Mouse (Mus musculus): ENCODE measurements around the gene Atxn1l. TPM values are rescaled to one million over a fixed set of nuclear protein-coding genes. Genes with fewer than 3 reads are reported as not detected.

Atxn1l gene
- polyA plus RNA-seq (2014; fragmentation: Illumina TruSeq; extraction: RNeasy Lipid Tissue Mini Kit (QIAGEN cat#74804)), result 25.5 TPM

DNA sequence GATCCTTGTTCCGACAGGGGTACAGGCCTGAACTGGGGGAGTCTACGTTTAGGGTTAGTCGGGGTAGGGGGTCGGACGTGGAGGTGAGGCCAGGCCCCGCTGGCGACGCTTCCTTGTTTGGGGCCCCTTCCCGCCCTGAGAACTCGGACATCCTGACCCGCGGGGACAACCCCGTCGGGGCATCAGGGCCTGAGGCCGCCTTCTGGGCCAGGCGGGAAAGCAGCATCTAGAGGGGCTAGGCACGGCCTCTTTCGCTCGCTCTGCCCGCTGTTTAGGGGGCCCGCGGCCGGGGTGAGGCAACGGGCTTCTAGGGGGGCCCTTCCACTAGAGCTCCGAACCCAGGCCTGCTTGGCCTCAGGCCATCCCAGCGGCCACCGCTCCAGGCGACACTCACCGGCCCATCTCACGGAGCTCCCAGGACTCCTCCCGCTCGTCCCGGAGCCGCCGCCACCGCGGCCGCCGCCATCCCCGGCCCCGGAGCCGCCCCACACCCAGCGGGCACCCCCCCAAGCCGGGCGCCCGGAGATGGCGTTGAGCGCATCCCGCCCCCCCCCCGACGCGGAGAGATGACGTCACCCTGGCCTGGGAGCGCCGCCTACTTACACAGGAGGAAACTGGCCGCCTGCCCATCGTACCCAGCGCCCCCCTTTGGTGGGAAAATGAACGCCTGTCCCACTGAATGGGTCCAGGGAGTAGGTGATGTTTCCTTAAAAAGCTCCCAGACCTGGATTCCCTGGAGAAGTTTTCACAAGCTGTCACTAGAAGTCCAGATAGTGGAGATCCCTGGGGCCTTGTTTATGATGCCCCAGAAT is at the start of gene Atxn1l:
Gene Atxn1l, minus strand, starts transcription at position 503 of the 812 bp plus-strand sequence.

GRCm38 (mm10) chr8:109778280-109778977 is 40.9 kb upstream of the Atxn1l start, which contains the start of gene Ap1g1:
Gene Ap1g1 (plus strand): TSS chr8:109778554.

GRCm38 (mm10) chr8:109705320-109706075 is 32.0 kb downstream of the Atxn1l start, which contains the start of gene Zfp821:
Gene Zfp821 (plus strand): TSS chr8:109705546.

GRCm38 (mm10) chr8:109693146-109693900 is 44.2 kb downstream of the Atxn1l start, which contains the start of gene Ist1:
Gene Ist1 (minus strand): TSS chr8:109693260.

Other genes with a start within 250 kb of the Atxn1l start
- not detected for gene Pmfbp1, start 243.7 kb downstream of the Atxn1l start, polyA plus RNA-seq (2014; fragmentation: Illumina TruSeq; extraction: RNeasy Lipid Tissue Mini Kit (QIAGEN cat#74804))
- gene Dhx38, start 171.9 kb downstream of the Atxn1l start, polyA plus RNA-seq (2014; fragmentation: Illumina TruSeq; extraction: RNeasy Lipid Tissue Mini Kit (QIAGEN cat#74804)), result 2.7 TPM
- gene Txnl4b, start 171.8 kb downstream of the Atxn1l start, polyA plus RNA-seq (2014; fragmentation: Illumina TruSeq; extraction: RNeasy Lipid Tissue Mini Kit (QIAGEN cat#74804)), result 17.8 TPM
- not detected for gene Hp, start 158.6 kb downstream of the Atxn1l start, polyA plus RNA-seq (2014; fragmentation: Illumina TruSeq; extraction: RNeasy Lipid Tissue Mini Kit (QIAGEN cat#74804))
- 4.2 TPM for gene Dhodh, start 129.1 kb downstream of the Atxn1l start, polyA plus RNA-seq (2014; fragmentation: Illumina TruSeq; extraction: RNeasy Lipid Tissue Mini Kit (QIAGEN cat#74804))
- 0.23 TPM for gene Pkd1l3, start 123.2 kb downstream of the Atxn1l start, polyA plus RNA-seq (2014; fragmentation: Illumina TruSeq; extraction: RNeasy Lipid Tissue Mini Kit (QIAGEN cat#74804))
- gene Ist1, start 44.5 kb downstream of the Atxn1l start, polyA plus RNA-seq (2014; fragmentation: Illumina TruSeq; extraction: RNeasy Lipid Tissue Mini Kit (QIAGEN cat#74804)), result 56.7 TPM
- 4.8 TPM for gene Zfp821, start 32.2 kb downstream of the Atxn1l start, polyA plus RNA-seq (2014; fragmentation: Illumina TruSeq; extraction: RNeasy Lipid Tissue Mini Kit (QIAGEN cat#74804))
- gene Ap1g1, start 40.8 kb upstream of the Atxn1l start, polyA plus RNA-seq (2014; fragmentation: Illumina TruSeq; extraction: RNeasy Lipid Tissue Mini Kit (QIAGEN cat#74804)), result 226 TPM
- gene Phlpp2, start 130.8 kb upstream of the Atxn1l start, polyA plus RNA-seq (2014; fragmentation: Illumina TruSeq; extraction: RNeasy Lipid Tissue Mini Kit (QIAGEN cat#74804)), result 16.0 TPM
- 1.3 TPM for gene Marveld3, start 224.5 kb upstream of the Atxn1l start, polyA plus RNA-seq (2014; fragmentation: Illumina TruSeq; extraction: RNeasy Lipid Tissue Mini Kit (QIAGEN cat#74804))

Measured in ovary, adult 10 weeks (tissue).